Mouse (Mus musculus): ENCODE data around the gene Arhgef17.

The Arhgef17 gene

GRCm38 (mm10) chr7:100931926-100932480, at the start of gene Arhgef17:
Arhgef17 (minus strand) TSS chr7:100932107.
- in situ Hi-C loops (cut with MboI), result no loop called here

GRCm38 (mm10) chr7:100979175-100979574, 47.3 kb upstream of the Arhgef17 start:
- in situ Hi-C loops (cut with MboI), result no loop called here

GRCm38 (mm10) chr7:100978171-100978570, 46.3 kb upstream of the Arhgef17 start:
- in situ Hi-C loops (cut with MboI), result no loop called here

- in situ Hi-C loops (cut with MboI), result no loop called here
Observed at GRCm38 (mm10) chr7:100974135-100974903, 42.4 kb upstream of the Arhgef17 start, which contains the start of gene P2ry6. P2ry6 (minus strand) TSS chr7:100974649.

GRCm38 (mm10) chr7:100972875-100973274, 41.0 kb upstream of the Arhgef17 start:
- in situ Hi-C loops (cut with MboI), result no loop called here

GRCm38 (mm10) chr7:100968874-100969659, 37.2 kb upstream of the Arhgef17 start:
- in situ Hi-C loops (cut with MboI), result no loop called here

- in situ Hi-C loops (cut with MboI), result no loop called here
Observed at GRCm38 (mm10) chr7:100968376-100968775, 36.5 kb upstream of the Arhgef17 start.

- in situ Hi-C loops (cut with MboI), result no loop called here
Observed at GRCm38 (mm10) chr7:100967850-100968249, 35.9 kb upstream of the Arhgef17 start.

- in situ Hi-C loops (cut with MboI), result no loop called here
Observed at GRCm38 (mm10) chr7:100966014-100966413, 34.1 kb upstream of the Arhgef17 start.

GRCm38 (mm10) chr7:100965079-100965478, 33.2 kb upstream of the Arhgef17 start:
- in situ Hi-C loops (cut with MboI), result no loop called here

- in situ Hi-C loops (cut with MboI), result no loop called here
Observed at GRCm38 (mm10) chr7:100964242-100964641, 32.3 kb upstream of the Arhgef17 start.

- in situ Hi-C loops (cut with MboI), result no loop called here
Observed at GRCm38 (mm10) chr7:100963381-100963780, 31.5 kb upstream of the Arhgef17 start.

GRCm38 (mm10) chr7:100961146-100961545, 29.2 kb upstream of the Arhgef17 start:
- in situ Hi-C loops (cut with MboI), result no loop called here

GRCm38 (mm10) chr7:100960462-100960861, 28.6 kb upstream of the Arhgef17 start:
- in situ Hi-C loops (cut with MboI), result no loop called here

GRCm38 (mm10) chr7:100958426-100958825, 26.5 kb upstream of the Arhgef17 start:
- in situ Hi-C loops (cut with MboI), result no loop called here

- in situ Hi-C loops (cut with MboI), result no loop called here
Observed at GRCm38 (mm10) chr7:100952686-100953085, 20.8 kb upstream of the Arhgef17 start.

- in situ Hi-C loops (cut with MboI), result no loop called here
Observed at GRCm38 (mm10) chr7:100951903-100952302, 20.0 kb upstream of the Arhgef17 start.

GRCm38 (mm10) chr7:100950481-100951010, 18.6 kb upstream of the Arhgef17 start:
- in situ Hi-C loops (cut with MboI), result no loop called here

GRCm38 (mm10) chr7:100950031-100950430, 18.1 kb upstream of the Arhgef17 start:
- in situ Hi-C loops (cut with MboI), result no loop called here

- in situ Hi-C loops (cut with MboI), result no loop called here
Observed at GRCm38 (mm10) chr7:100944738-100945137, 12.8 kb upstream of the Arhgef17 start.

- in situ Hi-C loops (cut with MboI), result no loop called here
Observed at GRCm38 (mm10) chr7:100944306-100944705, 12.4 kb upstream of the Arhgef17 start.
